Mouse (Mus musculus) intestine, postnatal 0 days (tissue): ENCODE results near the gene Nhsl1. TPM values are rescaled to one million over a fixed set of nuclear protein-coding genes. Genes with fewer than 3 reads are reported as not detected.

Source experiments
- ATAC-seq: fragments of 200-750 bp; cut with Nextera tagmentation; 2 replicates; pipeline ENCODE4 v1.8.0; 2017; ENCODE audit warnings: mild to moderate bottlenecking, moderate TSS enrichment, moderate library complexity
- H3K27ac ChIP-seq: fragments of 300-500 bp; sonication (generic); 2 replicates; pipeline ENCODE4 v1.5.1; 2014; ENCODE audit warnings: mild to moderate bottlenecking, low read depth, low read length, moderate library complexity
- H3K27me3 ChIP-seq: fragments of 300-500 bp; sonication (generic); replicated peaks from 2 replicates; pipeline ENCODE4 v1.6.1; 2014; ENCODE audit warnings: low read length, mixed read lengths; ENCODE audit not compliant: control insufficient read depth, insufficient read depth
- H3K36me3 ChIP-seq: fragments of 300-500 bp; sonication (generic); 2 replicates; pipeline ENCODE4 v1.6.1; 2014; ENCODE audit warnings: mild to moderate bottlenecking, moderate library complexity; ENCODE audit not compliant: control insufficient read depth, insufficient read depth
- H3K4me1 ChIP-seq: fragments of 300-500 bp; sonication (generic); replicated peaks from 2 replicates; pipeline ENCODE4 v1.6.1; 2014; ENCODE audit warnings: antibody characterized with exemption, low read length, mixed read lengths; ENCODE audit not compliant: control insufficient read depth, insufficient read depth
- H3K4me2 ChIP-seq: fragments of 300-500 bp; sonication (generic); replicated peaks from 2 replicates; pipeline ENCODE4 v1.6.1; 2014; ENCODE audit warnings: low read depth, mild to moderate bottlenecking, moderate library complexity
- H3K4me3 ChIP-seq: fragments of 300-500 bp; sonication (generic); 2 replicates; pipeline ENCODE4 v1.5.1; 2014; ENCODE audit warnings: low read depth, low read length
- H3K9ac ChIP-seq: fragments of 300-500 bp; sonication (generic); 2 replicates; pipeline ENCODE4 v1.6.1; 2014; ENCODE audit warnings: mild to moderate bottlenecking, low read depth, low read length
- H3K9me3 ChIP-seq: fragments of 300-500 bp; sonication (generic); 2 replicates; pipeline ENCODE4 v1.6.1; 2016; ENCODE audit warnings: mixed run types; ENCODE audit not compliant: control insufficient read depth
- CTCF ChIP-seq: sonication (generic); IDR thresholded peaks from 2 replicates; pipeline ENCODE4 v1.5.1; 2016; ENCODE audit warnings: low read depth, mild to moderate bottlenecking, control low read depth, antibody characterized with exemption, moderate library complexity
- WGBS: fragments of 180-500 bp; shearing (Covaris S2); extraction: QIAGEN DNeasy Blood & Tissue Kit; methylation state at CpG from one replicate; pipeline ENCODE4 v1.1.7; 2014; 5-methylcytosine and 5-hydroxymethylcytosine counted together
- polyA plus RNA-seq: library from polyadenylated mRNA; unstranded; fragments of >200 nt; fragmentation: Nextera tagmentation; extraction: Ambion mirVana; gene quantifications from 2 replicates; pipeline ENCODE4 v1.2.1, GENCODE M21; 2015

The Nhsl1 gene
- polyA plus RNA-seq, 1 experiment from 2014 or later: 12.5 TPM

- 0 out of 2 replicates have a peak, but pooled peaks cover 4% of the 10 kb centered on the region for H3K4me1 ChIP-seq
- no peak overlapping the region for H3K4me2 ChIP-seq
- H3K36me3 ChIP-seq: no peaks in the 10 kb centered on the region
- no peaks in the 10 kb centered on the region for H3K27me3 ChIP-seq
- TF ChIP-seq CTCF: no peak
- H3K9me3 ChIP-seq: no peaks in the 10 kb centered on the region
- ATAC-seq: no peak
- H3K27ac ChIP-seq: no peak overlapping the region
- 88% methylated on average over 13 of the region's 13 CpGs for WGBS
- no peak overlapping the region for H3K4me3 ChIP-seq
- no peak overlapping the region for H3K9ac ChIP-seq
These were observed 142.6 kb downstream of the Nhsl1 start for GRCm38 (mm10) chr10:18461336-18461735.

GRCm38 (mm10) chr10:18463071-18463841 lies 144.5 kb downstream of the Nhsl1 start:
- H3K36me3 ChIP-seq: no peaks in the 10 kb centered on the region
- peak overlapping the region; percentile 83 for H3K27ac ChIP-seq
- 0 out of 2 replicates have a peak, but pooled peaks cover 3% of the 10 kb centered on the region for H3K4me1 ChIP-seq
- no peaks in the 10 kb centered on the region for H3K27me3 ChIP-seq
- H3K9me3 ChIP-seq: no peaks in the 10 kb centered on the region
- peak overlapping the region; percentile 22; the same call in 1 of the 2 replicates for H3K4me3 ChIP-seq
- WGBS: 42% methylated on average over 23 of the region's 23 CpGs
- peak; percentile 95 for ATAC-seq
- H3K4me2 ChIP-seq: peak overlapping the region; percentile 54
- H3K9ac ChIP-seq: peak overlapping the region; percentile 38; the same call in 1 of the 2 replicates
- TF ChIP-seq CTCF: no peak

- peak overlapping the region; percentile 75 for H3K27ac ChIP-seq
- 0 out of 2 replicates have a peak, but pooled peaks cover 9% of the 10 kb centered on the region for H3K4me1 ChIP-seq
- no peak overlapping the region for H3K4me3 ChIP-seq
- peak overlapping the region; percentile 64 for H3K4me2 ChIP-seq
- H3K27me3 ChIP-seq: no peaks in the 10 kb centered on the region
- peak; percentile 59 for ATAC-seq
- peaks cover 7% of the 10 kb centered on the region; the same call in 1 of the 2 replicates for H3K36me3 ChIP-seq
- no peak overlapping the region for H3K9ac ChIP-seq
- no peaks in the 10 kb centered on the region for H3K9me3 ChIP-seq
- no peak for TF ChIP-seq CTCF
- 18% methylated on average over 4 of the region's 4 CpGs for WGBS
These were observed 149.6 kb downstream of the Nhsl1 start for GRCm38 (mm10) chr10:18468396-18468795.

- peak; percentile 86 for ATAC-seq
- H3K9ac ChIP-seq: no peak overlapping the region
- no peaks in the 10 kb centered on the region for H3K9me3 ChIP-seq
- peak overlapping the region; percentile 64 for H3K4me2 ChIP-seq
- H3K27ac ChIP-seq: peak overlapping the region; percentile 75
- peak overlapping the region; percentile 46 for H3K4me3 ChIP-seq
- TF ChIP-seq CTCF: no peak
- no peaks in the 10 kb centered on the region for H3K27me3 ChIP-seq
- peaks cover 7% of the 10 kb centered on the region; the same call in 1 of the 2 replicates for H3K36me3 ChIP-seq
- 0 out of 2 replicates have a peak, but pooled peaks cover 9% of the 10 kb centered on the region for H3K4me1 ChIP-seq
- 7% methylated on average over 17 of the region's 17 CpGs for WGBS
These were observed 150.7 kb downstream of the Nhsl1 start for GRCm38 (mm10) chr10:18469279-18470135.

GRCm38 (mm10) chr10:18470351-18471060 lies 151.7 kb downstream of the Nhsl1 start:
- WGBS: 42% methylated on average over 20 of the region's 20 CpGs
- peak overlapping the region; percentile 50 for H3K9ac ChIP-seq
- no peak for TF ChIP-seq CTCF
- H3K4me3 ChIP-seq: peak overlapping the region; percentile 46
- peaks cover 7% of the 10 kb centered on the region; the same call in 1 of the 2 replicates for H3K36me3 ChIP-seq
- no peak for ATAC-seq
- 0 out of 2 replicates have a peak, but pooled peaks cover 9% of the 10 kb centered on the region for H3K4me1 ChIP-seq
- H3K9me3 ChIP-seq: no peaks in the 10 kb centered on the region
- H3K4me2 ChIP-seq: peak overlapping the region; percentile 64
- H3K27me3 ChIP-seq: no peaks in the 10 kb centered on the region
- H3K27ac ChIP-seq: peak overlapping the region; percentile 75
